Mouse (Mus musculus): Measurements from ENCODE around the gene Sptbn4. TPM values are rescaled to one million over a fixed set of nuclear protein-coding genes. Genes with fewer than 3 reads are reported as not detected.

Sptbn4 gene
- polyA plus RNA-seq, 1 experiment from 2014 or later: 1.00 TPM

GRCm38 (mm10) chr7:27356248-27356647, 91.2 kb downstream of the Sptbn4 start:
- Histone ChIP-seq H3K27ac (ENCODE audit: low read length) (peak overlapping the region; percentile 93), H3K9ac (replicated peaks; ENCODE audit: low read depth, low read length) (peak overlapping the region; percentile 15; the same call in 1 of the 2 replicates), H3K27me3 (ENCODE audit: control insufficient read depth, insufficient read depth, low read length) (no peaks in the 10 kb centered on the region), H3K36me3 (ENCODE audit: control insufficient read depth, insufficient read depth, low read length) (0 out of 2 replicates have a peak, but pooled peaks cover 5% of the 10 kb centered on the region), H3K9me3 (ENCODE audit: control insufficient read depth, low read depth, low read length) (no peaks in the 10 kb centered on the region), H3K4me1 (ENCODE audit: control insufficient read depth, insufficient read depth, low read length) (peaks cover 23% of the 10 kb centered on the region), H3K4me3 (ENCODE audit: low read depth, low read length) (peak overlapping the region; percentile 61), H3K4me2 (replicated peaks; ENCODE audit: low read depth, low read length) (peak overlapping the region; percentile 85)
- ATAC-seq (ENCODE audit: insufficient number of reproducible peaks, insufficient read depth, low FRiP score, low read depth): peak; percentile 30
- 1% methylated on average over 16 of the region's 16 CpGs for WGBS

GRCm38 (mm10) chr7:27355745-27356240, 91.7 kb downstream of the Sptbn4 start, which contains the start of gene Shkbp1:
TSS of gene Shkbp1 (minus strand) at chr7:27356019.
- peaks cover 23% of the 10 kb centered on the region for H3K4me1 ChIP-seq (ENCODE audit: control insufficient read depth, insufficient read depth, low read length)
- no peaks in the 10 kb centered on the region for H3K9me3 ChIP-seq (ENCODE audit: control insufficient read depth, low read depth, low read length)
- H3K36me3 ChIP-seq (ENCODE audit: control insufficient read depth, insufficient read depth, low read length): 0 out of 2 replicates have a peak, but pooled peaks cover 5% of the 10 kb centered on the region
- H3K27ac ChIP-seq (ENCODE audit: low read length): peak within 1 kb of the TSS; percentile 93
- H3K9ac ChIP-seq (replicated peaks; ENCODE audit: low read depth, low read length): peak within 1 kb of the TSS; percentile 39
- no peaks in the 10 kb centered on the region for H3K27me3 ChIP-seq (ENCODE audit: control insufficient read depth, insufficient read depth, low read length)
- H3K4me2 ChIP-seq (replicated peaks; ENCODE audit: low read depth, low read length): peak within 1 kb of the TSS; percentile 85
- 1% methylated on average over 34 of the region's 34 CpGs for WGBS
- ATAC-seq (ENCODE audit: insufficient number of reproducible peaks, insufficient read depth, low FRiP score, low read depth): peak; percentile 93
- H3K4me3 ChIP-seq (ENCODE audit: low read depth, low read length): peak within 1 kb of the TSS; percentile 61

- H3K27ac ChIP-seq (ENCODE audit: low read length): peak overlapping the region; percentile 35
- peak overlapping the region; percentile 85 for H3K4me2 ChIP-seq (replicated peaks; ENCODE audit: low read depth, low read length)
- peaks cover 10% of the 10 kb centered on the region; the same call in 1 of the 2 replicates for H3K36me3 ChIP-seq (ENCODE audit: control insufficient read depth, insufficient read depth, low read length)
- no peaks in the 10 kb centered on the region for H3K27me3 ChIP-seq (ENCODE audit: control insufficient read depth, insufficient read depth, low read length)
- no peak for ATAC-seq (ENCODE audit: insufficient number of reproducible peaks, insufficient read depth, low FRiP score, low read depth)
- no peaks in the 10 kb centered on the region for H3K9me3 ChIP-seq (ENCODE audit: control insufficient read depth, low read depth, low read length)
- 4% methylated on average over 14 of the region's 14 CpGs for WGBS
- peak overlapping the region; percentile 39 for H3K9ac ChIP-seq (replicated peaks; ENCODE audit: low read depth, low read length)
- H3K4me1 ChIP-seq (ENCODE audit: control insufficient read depth, insufficient read depth, low read length): peaks cover 23% of the 10 kb centered on the region
- H3K4me3 ChIP-seq (ENCODE audit: low read depth, low read length): peak overlapping the region; percentile 61
Measured at GRCm38 (mm10) chr7:27355261-27355660, 92.2 kb downstream of the Sptbn4 start.

- H3K9me3 ChIP-seq (ENCODE audit: control insufficient read depth, low read depth, low read length): no peaks in the 10 kb centered on the region
- peaks cover 11% of the 10 kb centered on the region; the same call in 1 of the 2 replicates for H3K36me3 ChIP-seq (ENCODE audit: control insufficient read depth, insufficient read depth, low read length)
- ATAC-seq (ENCODE audit: insufficient number of reproducible peaks, insufficient read depth, low FRiP score, low read depth): no peak
- peaks cover 23% of the 10 kb centered on the region for H3K4me1 ChIP-seq (ENCODE audit: control insufficient read depth, insufficient read depth, low read length)
- H3K4me3 ChIP-seq (ENCODE audit: low read depth, low read length): peak overlapping the region; percentile 61
- no peak overlapping the region for H3K9ac ChIP-seq (replicated peaks; ENCODE audit: low read depth, low read length)
- 42% methylated on average over 4 of the region's 4 CpGs for WGBS
- no peaks in the 10 kb centered on the region for H3K27me3 ChIP-seq (ENCODE audit: control insufficient read depth, insufficient read depth, low read length)
- H3K4me2 ChIP-seq (replicated peaks; ENCODE audit: low read depth, low read length): peak overlapping the region; percentile 85
- no peak overlapping the region for H3K27ac ChIP-seq (ENCODE audit: low read length)
Measured at GRCm38 (mm10) chr7:27354783-27355182, 92.7 kb downstream of the Sptbn4 start.

GRCm38 (mm10) chr7:27354144-27354543, 93.3 kb downstream of the Sptbn4 start:
- ATAC-seq (ENCODE audit: insufficient number of reproducible peaks, insufficient read depth, low FRiP score, low read depth): no peak
- H3K4me1 ChIP-seq (ENCODE audit: control insufficient read depth, insufficient read depth, low read length): peaks cover 23% of the 10 kb centered on the region
- H3K36me3 ChIP-seq (ENCODE audit: control insufficient read depth, insufficient read depth, low read length): peaks cover 11% of the 10 kb centered on the region; the same call in 1 of the 2 replicates
- no peak overlapping the region for H3K9ac ChIP-seq (replicated peaks; ENCODE audit: low read depth, low read length)
- peak overlapping the region; percentile 61; the same call in 1 of the 2 replicates for H3K4me3 ChIP-seq (ENCODE audit: low read depth, low read length)
- WGBS: 30% methylated on average over 6 of the region's 6 CpGs
- no peaks in the 10 kb centered on the region for H3K9me3 ChIP-seq (ENCODE audit: control insufficient read depth, low read depth, low read length)
- no peaks in the 10 kb centered on the region for H3K27me3 ChIP-seq (ENCODE audit: control insufficient read depth, insufficient read depth, low read length)
- H3K4me2 ChIP-seq (replicated peaks; ENCODE audit: low read depth, low read length): peak overlapping the region; percentile 85
- no peak overlapping the region for H3K27ac ChIP-seq (ENCODE audit: low read length)

- H3K27me3 ChIP-seq (ENCODE audit: control insufficient read depth, insufficient read depth, low read length): no peaks in the 10 kb centered on the region
- H3K4me3 ChIP-seq (ENCODE audit: low read depth, low read length): no peak overlapping the region
- no peaks in the 10 kb centered on the region for H3K9me3 ChIP-seq (ENCODE audit: control insufficient read depth, low read depth, low read length)
- peaks cover 20% of the 10 kb centered on the region for H3K36me3 ChIP-seq (ENCODE audit: control insufficient read depth, insufficient read depth, low read length)
- H3K27ac ChIP-seq (ENCODE audit: low read length): no peak overlapping the region
- no peak overlapping the region for H3K9ac ChIP-seq (replicated peaks; ENCODE audit: low read depth, low read length)
- H3K4me2 ChIP-seq (replicated peaks; ENCODE audit: low read depth, low read length): no peak overlapping the region
- no peaks in the 10 kb centered on the region for H3K4me1 ChIP-seq (ENCODE audit: control insufficient read depth, insufficient read depth, low read length)
- WGBS: 23% methylated on average over 6 of the region's 6 CpGs
- peak; percentile 16; the same call in 1 of the 2 replicates for ATAC-seq (ENCODE audit: insufficient number of reproducible peaks, insufficient read depth, low FRiP score, low read depth)
Measured at GRCm38 (mm10) chr7:27345444-27345843, 102.0 kb downstream of the Sptbn4 start.

- H3K27me3 ChIP-seq (ENCODE audit: control insufficient read depth, insufficient read depth, low read length): peaks cover 3% of the 10 kb centered on the region; the same call in 1 of the 2 replicates
- WGBS: 39% methylated on average over 4 of the region's 4 CpGs
- H3K4me2 ChIP-seq (replicated peaks; ENCODE audit: low read depth, low read length): no peak overlapping the region
- no peak for ATAC-seq (ENCODE audit: insufficient number of reproducible peaks, insufficient read depth, low FRiP score, low read depth)
- H3K9me3 ChIP-seq (ENCODE audit: control insufficient read depth, low read depth, low read length): no peaks in the 10 kb centered on the region
- H3K9ac ChIP-seq (replicated peaks; ENCODE audit: low read depth, low read length): no peak overlapping the region
- no peak overlapping the region for H3K4me3 ChIP-seq (ENCODE audit: low read depth, low read length)
- peaks cover 4% of the 10 kb centered on the region for H3K36me3 ChIP-seq (ENCODE audit: control insufficient read depth, insufficient read depth, low read length)
- H3K27ac ChIP-seq (ENCODE audit: low read length): no peak overlapping the region
- no peaks in the 10 kb centered on the region for H3K4me1 ChIP-seq (ENCODE audit: control insufficient read depth, insufficient read depth, low read length)
Measured at GRCm38 (mm10) chr7:27342595-27342994, 104.9 kb downstream of the Sptbn4 start.

GRCm38 (mm10) chr7:27339519-27339918, 108.0 kb downstream of the Sptbn4 start:
- no peak overlapping the region for H3K27ac ChIP-seq (ENCODE audit: low read length)
- 39% methylated on average over 7 of the region's 7 CpGs for WGBS
- no peak for ATAC-seq (ENCODE audit: insufficient number of reproducible peaks, insufficient read depth, low FRiP score, low read depth)
- no peaks in the 10 kb centered on the region for H3K9me3 ChIP-seq (ENCODE audit: control insufficient read depth, low read depth, low read length)
- peaks cover 14% of the 10 kb centered on the region; the same call in 1 of the 2 replicates for H3K4me1 ChIP-seq (ENCODE audit: control insufficient read depth, insufficient read depth, low read length)
- H3K9ac ChIP-seq (replicated peaks; ENCODE audit: low read depth, low read length): no peak overlapping the region
- peaks cover 3% of the 10 kb centered on the region; the same call in 1 of the 2 replicates for H3K27me3 ChIP-seq (ENCODE audit: control insufficient read depth, insufficient read depth, low read length)
- H3K4me2 ChIP-seq (replicated peaks; ENCODE audit: low read depth, low read length): no peak overlapping the region
- H3K4me3 ChIP-seq (ENCODE audit: low read depth, low read length): no peak overlapping the region
- no peaks in the 10 kb centered on the region; the same call in none of the 2 replicates for H3K36me3 ChIP-seq (ENCODE audit: control insufficient read depth, insufficient read depth, low read length)
